Mouse (Mus musculus) adipocyte (in vitro differentiated cells): ENCODE data around the gene Eva1c.

Experiments
- DNase-seq: peaks from one replicate; pipeline ENCODE4 v3.0.0-alpha.2; 2016; ENCODE audit warnings: low spot score

Eva1c gene

DNA sequence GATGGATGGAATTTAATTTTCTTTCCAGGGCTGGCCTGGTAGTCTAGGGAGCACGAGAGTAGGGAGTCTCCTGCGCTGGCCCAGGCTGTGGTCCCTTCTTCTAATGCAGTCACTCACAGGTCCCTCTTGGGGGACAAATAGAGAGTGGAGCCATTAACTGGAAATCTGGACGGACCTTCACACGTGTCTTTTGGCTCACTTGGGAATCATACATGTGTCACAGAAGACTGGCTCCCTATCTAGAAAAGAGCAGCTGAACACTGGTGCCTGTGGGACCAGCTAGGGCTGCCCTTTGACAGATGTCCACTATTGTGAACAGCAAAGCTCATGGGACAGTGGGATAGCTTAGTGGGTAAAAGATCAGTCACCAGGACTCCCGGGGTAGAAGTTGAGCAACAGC lies 478 bp upstream of the Eva1c start:
- DNase-seq = no peak

- DNase-seq = peak; percentile 44
Observed at GRCm38 (mm10) chr16:90827498-90827897, 979 bp downstream of the Eva1c start.

DNA sequence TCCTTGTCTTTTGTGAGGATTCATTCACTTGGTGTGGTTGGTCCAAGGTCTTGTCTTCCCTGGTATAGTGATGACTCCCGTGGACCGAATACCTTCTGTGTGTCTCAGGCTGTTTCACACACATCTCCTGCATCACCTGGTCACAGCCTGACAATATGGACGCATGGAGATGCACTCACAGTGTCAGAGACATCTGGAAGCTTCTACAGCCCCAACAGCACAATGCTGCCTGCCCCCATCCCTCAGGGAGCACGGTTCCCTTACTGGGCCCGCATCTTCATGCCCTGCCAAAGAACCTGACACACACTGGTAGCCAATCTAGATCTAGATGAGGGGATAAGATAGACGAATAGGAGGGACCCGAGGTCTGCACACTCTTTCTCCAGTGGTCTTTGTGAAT lies 2.6 kb downstream of the Eva1c start:
- no peak for DNase-seq

GRCm38 (mm10) chr16:90829894-90830685 lies 3.6 kb downstream of the Eva1c start:
- peak; percentile 63 for DNase-seq

DNA sequence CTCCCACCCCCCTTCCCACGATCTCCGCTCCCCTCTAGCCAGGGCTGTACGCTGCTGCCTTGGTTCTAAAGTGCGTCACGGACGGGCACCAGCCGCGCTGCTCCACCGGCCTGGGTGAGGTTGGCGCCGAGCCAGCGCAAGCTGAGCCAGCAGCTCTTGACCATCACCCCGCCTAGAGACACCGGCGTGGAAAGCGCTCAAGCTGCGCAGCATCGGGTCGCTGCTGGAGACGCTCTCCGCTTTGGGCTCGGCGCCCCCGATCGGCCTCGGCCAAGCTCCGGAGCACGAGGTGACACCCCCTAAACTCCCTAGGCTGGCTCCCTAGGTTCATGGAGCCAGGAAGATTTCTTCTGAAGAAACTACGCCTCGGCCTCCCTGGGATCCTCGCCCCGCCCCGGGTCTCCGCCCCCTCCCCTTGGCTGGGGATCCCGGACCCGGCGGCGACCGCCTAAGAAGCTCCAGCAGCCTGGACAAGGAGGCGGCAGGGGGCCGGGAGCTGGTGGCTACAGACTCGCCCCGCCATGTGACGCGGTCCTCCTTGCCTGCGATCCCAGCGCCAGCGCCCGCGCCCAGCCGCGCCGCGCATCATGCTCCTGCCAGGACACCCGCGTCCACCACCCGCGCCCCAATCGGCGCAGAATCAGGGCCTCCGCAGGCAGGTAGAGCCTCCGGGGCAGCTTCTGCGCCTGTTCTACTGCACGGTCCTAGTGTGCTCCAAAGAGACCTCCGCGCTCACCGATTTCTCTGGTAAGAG lies 4.3 kb downstream of the Eva1c start:
- DNase-seq = peak; percentile 50

GRCm38 (mm10) chr16:90831676-90832075 lies 5.2 kb downstream of the Eva1c start:
- no peak for DNase-seq

DNA sequence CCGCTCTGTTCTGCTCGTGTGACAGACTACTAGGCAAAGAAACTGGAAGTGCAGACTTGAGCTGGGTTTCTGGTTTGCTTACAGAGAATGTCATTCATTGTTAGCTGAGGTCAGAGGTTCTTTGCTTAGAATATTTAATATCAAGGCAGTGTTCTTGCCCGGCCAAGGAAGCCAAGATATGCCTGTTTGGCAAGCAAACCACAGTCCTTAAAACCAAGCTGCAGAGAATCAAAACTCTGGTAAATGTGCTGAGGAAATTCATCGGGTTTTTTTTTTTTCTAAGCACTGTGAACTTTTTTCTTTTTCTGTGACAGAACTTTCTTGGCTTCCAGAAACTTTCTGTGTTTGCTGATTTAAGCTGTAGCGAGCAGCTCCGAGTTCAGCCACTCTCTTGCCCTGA lies 6.0 kb downstream of the Eva1c start:
- peak; percentile 78 for DNase-seq

DNA sequence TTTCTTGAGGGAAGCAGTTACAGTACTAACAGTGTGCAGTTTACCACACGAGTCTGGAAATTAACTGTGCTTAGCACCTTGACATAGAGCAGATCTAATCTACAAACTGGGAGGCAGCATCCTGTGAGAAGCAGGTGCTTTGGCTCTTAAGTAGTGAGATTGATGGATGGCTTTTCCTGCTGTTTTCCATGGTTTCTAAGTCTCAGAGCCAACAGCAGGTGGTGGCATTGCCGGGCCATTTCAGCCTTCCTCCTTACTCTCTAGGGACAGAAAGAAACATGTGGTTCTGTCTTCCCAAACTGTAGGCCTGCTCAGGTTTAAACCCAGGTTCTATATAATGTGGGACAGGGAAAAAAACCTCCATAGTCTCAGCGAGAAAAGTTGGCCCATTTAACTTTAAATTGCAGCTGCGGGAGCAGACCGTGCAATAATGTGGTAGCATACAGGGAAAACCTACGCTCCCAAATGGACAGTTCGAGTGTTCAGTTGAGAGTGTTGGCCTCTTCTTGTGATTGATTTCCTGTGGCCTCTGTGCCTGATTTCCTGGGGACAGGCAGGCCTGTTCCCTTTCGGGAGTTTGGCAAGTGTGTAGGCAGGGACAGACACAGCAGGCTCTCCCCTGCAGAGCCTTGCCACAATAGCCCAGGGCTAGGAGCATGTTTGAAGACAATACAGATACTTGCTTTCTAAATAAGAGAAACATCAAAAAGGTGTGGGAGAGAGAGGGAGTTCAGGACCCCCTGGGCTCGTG lies 6.7 kb downstream of the Eva1c start:
- DNase-seq = peak; percentile 62

DNA sequence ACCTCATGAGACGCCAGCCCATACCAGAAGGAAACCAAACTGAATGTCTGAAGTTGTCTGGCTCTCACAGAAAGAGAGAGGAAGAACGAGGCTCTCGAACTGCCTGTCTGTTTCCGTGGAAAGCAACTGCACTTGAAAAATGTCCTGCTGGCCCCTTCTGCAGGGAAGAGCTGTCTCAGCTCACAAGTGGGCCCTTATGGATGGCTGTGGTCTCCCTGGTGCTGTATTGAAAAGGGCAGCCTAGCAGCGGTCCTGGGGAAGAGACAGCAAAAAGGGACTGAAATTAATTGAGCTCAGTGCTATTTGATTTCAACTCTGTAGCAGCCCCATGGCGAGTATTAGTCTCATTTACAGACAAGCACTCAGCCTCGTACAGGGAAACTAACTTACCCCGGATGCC lies 10.9 kb downstream of the Eva1c start:
- no peak for DNase-seq

- DNase-seq = no peak
Observed at GRCm38 (mm10) chr16:90842164-90842563, 15.6 kb downstream of the Eva1c start.

DNA sequence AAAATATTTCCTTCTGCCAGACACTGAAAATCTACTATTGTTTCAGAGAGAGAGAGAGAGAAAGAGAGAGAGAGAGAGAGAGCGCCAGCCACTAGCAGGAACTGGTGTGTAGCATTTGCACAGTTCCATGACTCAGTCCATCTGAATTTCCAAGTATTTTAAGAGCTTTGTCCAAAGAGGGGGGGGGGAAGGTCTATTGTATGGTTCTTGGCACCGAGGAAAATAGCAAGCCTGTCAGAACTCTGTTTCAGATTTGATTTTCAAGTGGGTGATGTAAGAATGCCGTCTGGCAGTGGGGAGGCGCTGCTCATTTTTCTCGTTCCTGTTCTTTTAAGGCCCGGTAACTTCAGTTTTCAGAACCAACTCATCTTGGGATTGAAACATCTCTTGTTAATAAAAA lies 18.5 kb downstream of the Eva1c start:
- no peak for DNase-seq

GRCm38 (mm10) chr16:90845591-90845990 lies 19.1 kb downstream of the Eva1c start:
- no peak for DNase-seq

- DNase-seq = no peak
Observed at GRCm38 (mm10) chr16:90848697-90849096, 22.2 kb downstream of the Eva1c start.

- no peak for DNase-seq
Observed at GRCm38 (mm10) chr16:90849262-90849661, 22.7 kb downstream of the Eva1c start.

DNA sequence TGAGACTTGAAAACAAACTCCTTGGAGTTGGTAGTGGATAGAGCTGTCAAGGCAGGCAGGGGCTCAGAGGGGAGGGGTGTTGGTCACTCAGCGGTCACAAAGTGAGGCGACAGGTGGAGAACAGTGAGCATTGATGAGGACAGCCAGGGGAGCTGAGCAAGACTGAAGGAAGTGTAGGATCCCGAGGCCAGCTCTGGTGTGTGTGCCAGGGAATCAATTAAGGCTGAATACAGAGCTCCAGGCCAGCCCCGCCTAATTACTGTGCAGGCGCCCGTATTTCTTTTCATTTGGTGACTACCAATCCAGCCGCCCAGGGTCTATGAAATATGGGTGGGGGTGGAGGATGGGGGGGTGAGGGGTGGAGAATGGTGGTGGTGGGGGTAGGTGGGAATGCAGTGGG lies 24.4 kb downstream of the Eva1c start:
- no peak for DNase-seq

GRCm38 (mm10) chr16:90851621-90852334 lies 25.3 kb downstream of the Eva1c start:
- DNase-seq = no peak

DNA sequence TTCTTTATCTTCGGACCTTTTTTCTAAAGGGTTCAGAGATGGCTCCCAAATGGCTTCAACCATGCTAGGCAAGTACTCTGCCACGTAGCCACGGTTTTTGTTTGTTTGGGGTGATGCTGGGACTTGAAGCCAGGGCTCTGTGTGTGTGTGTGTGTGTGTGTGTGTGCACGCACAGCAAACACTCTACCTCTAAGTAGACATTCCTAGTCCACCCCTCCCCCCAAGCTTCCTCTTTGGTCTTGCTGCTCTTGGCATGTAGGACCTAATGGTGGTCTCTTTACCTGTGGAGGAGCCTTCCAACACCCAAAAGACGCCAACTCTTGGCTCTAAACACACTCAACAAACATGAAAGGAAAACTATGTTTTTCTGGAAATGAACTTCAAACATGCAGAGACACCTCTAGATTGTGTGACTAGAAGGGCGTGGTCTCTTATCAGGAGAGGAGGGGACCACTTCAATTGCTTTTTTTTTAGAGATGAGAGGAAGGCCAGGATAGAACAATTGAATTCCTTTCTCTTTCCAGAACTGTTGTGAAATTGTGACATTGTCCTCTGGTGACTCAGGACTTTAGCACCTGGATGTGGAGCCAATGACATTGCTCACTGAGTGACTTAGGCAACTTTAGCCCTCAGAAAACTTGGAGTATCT lies 30.2 kb downstream of the Eva1c start:
- no peak for DNase-seq

- DNase-seq = no peak
Observed at GRCm38 (mm10) chr16:90858206-90858605, 31.7 kb downstream of the Eva1c start.

DNA sequence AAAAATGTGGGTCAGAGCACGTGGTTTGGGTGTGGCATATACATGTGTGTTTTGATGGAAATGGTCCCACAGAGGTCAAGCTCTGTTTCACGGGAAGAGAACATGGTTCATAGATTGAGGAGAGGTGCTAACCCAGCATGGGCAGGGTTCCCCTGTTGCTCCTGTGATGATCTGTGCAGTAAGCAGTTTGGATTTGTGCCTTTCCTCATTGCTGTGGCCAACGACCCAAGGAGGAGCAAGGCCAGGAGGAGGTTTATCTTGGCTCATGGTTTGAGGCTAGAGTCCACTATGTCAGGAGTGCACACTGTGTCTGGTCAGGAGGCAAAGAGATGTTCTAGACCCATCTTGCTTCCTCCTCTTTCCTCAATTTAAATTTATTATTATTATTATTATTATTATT lies 36.5 kb downstream of the Eva1c start:
- peak; percentile 75 for DNase-seq

- DNase-seq = no peak
Observed at GRCm38 (mm10) chr16:90863468-90864046, 37.0 kb downstream of the Eva1c start.

- no peak for DNase-seq
Observed at GRCm38 (mm10) chr16:90864693-90865092, 38.2 kb downstream of the Eva1c start.
